Mouse (Mus musculus) cortical plate, adult 2 months (tissue): Measurements from ENCODE around the gene Nme2.

Experiments used
- CTCF ChIP-seq: fragments of 200-500 bp; IDR thresholded peaks from 2 replicates; pipeline ENCODE4 v1.5.1; 2011; ENCODE audit warnings: mild to moderate bottlenecking, control low read depth, low read length; ENCODE audit not compliant: insufficient read depth; ENCODE audit errors: extremely low read depth
- POLR2A ChIP-seq: fragments of 200-500 bp; IDR thresholded peaks from 2 replicates; pipeline ENCODE4 v1.6.1; 2011; ENCODE audit warnings: mild to moderate bottlenecking, low read length, control low read depth; ENCODE audit not compliant: insufficient read depth; ENCODE audit errors: extremely low read depth

- TF ChIP-seq CTCF (no peak), POLR2A (no peak)
Measured at GRCm38 (mm10) chr11:93968848-93969128, 12.7 kb upstream of the Nme2 start.
